Mouse (Mus musculus) MEL (cell line): ENCODE data around the gene Frem1. TPM values are rescaled to one million over a fixed set of nuclear protein-coding genes. Genes with fewer than 3 reads are reported as not detected.

Source experiments
- DNase-seq: peaks from one replicate; pipeline ENCODE4 v3.0.0; 2011; ENCODE audit warnings: low read depth, low spot score
- H3K27ac ChIP-seq: 2 replicates; pipeline ENCODE4 v1.5.1; 2012; ENCODE audit warnings: low read depth, mild to moderate bottlenecking, control low read depth, low read length, moderate library complexity; ENCODE audit not compliant: control insufficient read depth
- H3K27me3 ChIP-seq, 2 experiments: fragments of 150-350 bp in 1 of 2; sonication (generic) in 1 of 2; 2 replicates each; pipeline ENCODE4 v1.6.1; 2012; ENCODE audit warnings: low read length in 2 of 2, mild to moderate bottlenecking in 2 of 2, improper control_type of control experiment in 1 of 2, moderate library complexity in 1 of 2; ENCODE audit not compliant: insufficient read depth in 2 of 2, control insufficient read depth in 1 of 2
- H3K36me3 ChIP-seq, 2 experiments: 2 replicates each; pipeline ENCODE4 v1.6.1; 2012 to 2014; ENCODE audit warnings: low read length in 2 of 2, improper control_type of control experiment in 1 of 2, inconsistent platforms in 1 of 2, mild to moderate bottlenecking in 1 of 2; ENCODE audit not compliant: insufficient read depth in 2 of 2, control insufficient read depth in 1 of 2
- H3K4me1 ChIP-seq, 2 experiments: fragments of 150-350 bp in 1 of 2; sonication (generic) in 1 of 2; 2 replicates each; pipeline ENCODE4 v1.6.1; 2012; ENCODE audit warnings: low read length in 2 of 2, improper control_type of control experiment in 1 of 2, mild to moderate bottlenecking in 1 of 2; ENCODE audit not compliant: insufficient read depth in 2 of 2, control insufficient read depth in 1 of 2
- H3K4me3 ChIP-seq, 2 experiments: fragments of 150-350 bp in 1 of 2; sonication (generic) in 1 of 2; 2 replicates each; pipeline ENCODE4 v1.5.1; 2012; ENCODE audit warnings: low read depth in 2 of 2, low read length in 2 of 2, mild to moderate bottlenecking in 2 of 2, moderate library complexity in 2 of 2, control low read depth in 1 of 2, improper control_type of control experiment in 1 of 2; ENCODE audit not compliant: control insufficient read depth in 1 of 2, insufficient read depth in 1 of 2
- H3K79me2 ChIP-seq: 2 replicates; pipeline ENCODE4 v1.6.1; 2012; ENCODE audit warnings: mild to moderate bottlenecking, low read length, moderate library complexity; ENCODE audit not compliant: control insufficient read depth, poor library complexity, insufficient read depth
- H3K9ac ChIP-seq: 2 replicates; pipeline ENCODE4 v1.6.1; 2012; ENCODE audit warnings: low read depth, mild to moderate bottlenecking, control low read depth, low read length, moderate library complexity; ENCODE audit not compliant: control insufficient read depth, poor library complexity, severe bottlenecking
- H3K9me3 ChIP-seq: fragments of 150-350 bp; sonication (generic); replicated peaks from 2 replicates; pipeline ENCODE4 v1.6.1; 2012; ENCODE audit warnings: mild to moderate bottlenecking, low read length, improper control_type of control experiment, moderate library complexity; ENCODE audit not compliant: insufficient read depth
- E2F4 ChIP-seq: IDR thresholded peaks from 2 replicates; pipeline ENCODE4 v1.6.1; 2011; ENCODE audit warnings: low read depth, low read length, improper control_type of control experiment, borderline replicate concordance
- ELF1 ChIP-seq: IDR thresholded peaks from 2 replicates; pipeline ENCODE4 v1.6.1; 2014; ENCODE audit warnings: low read depth, mild to moderate bottlenecking, inconsistent platforms, low read length, improper control_type of control experiment, moderate library complexity
- ETS1 ChIP-seq: IDR thresholded peaks from 2 replicates; pipeline ENCODE4 v1.6.1; 2012; ENCODE audit warnings: low read depth, mild to moderate bottlenecking, inconsistent platforms, low read length, improper control_type of control experiment, moderate library complexity
- GABPA ChIP-seq: IDR thresholded peaks from 2 replicates; pipeline ENCODE4 v1.6.1; 2012; ENCODE audit warnings: low read depth, mild to moderate bottlenecking, inconsistent platforms, low read length, improper control_type of control experiment, moderate library complexity
- HCFC1 ChIP-seq: IDR thresholded peaks from 2 replicates; pipeline ENCODE4 v1.6.1; 2012; ENCODE audit warnings: low read depth, mild to moderate bottlenecking, inconsistent platforms, low read length, improper control_type of control experiment, moderate library complexity
- KAT2A ChIP-seq: conservative IDR thresholded peaks from 2 replicates; pipeline ENCODE4 v1.6.1; 2012; ENCODE audit warnings: low read depth, low read length, improper control_type of control experiment, inconsistent platforms
- MAZ ChIP-seq: IDR thresholded peaks from 2 replicates; pipeline ENCODE4 v1.6.1; 2012; ENCODE audit warnings: low read depth, mild to moderate bottlenecking, inconsistent platforms, low read length, improper control_type of control experiment
- MYC ChIP-seq: IDR thresholded peaks from 2 replicates; pipeline ENCODE4 v1.6.1; 2011; ENCODE audit warnings: low read depth, mild to moderate bottlenecking, low read length, improper control_type of control experiment, moderate library complexity
- NELFE ChIP-seq: IDR thresholded peaks from 2 replicates; pipeline ENCODE4 v1.6.1; 2011; ENCODE audit warnings: low read depth, low read length, improper control_type of control experiment
- NRF1 ChIP-seq: IDR thresholded peaks from 2 replicates; pipeline ENCODE4 v1.6.1; 2014; ENCODE audit warnings: low read depth, mild to moderate bottlenecking, inconsistent platforms, low read length, improper control_type of control experiment, moderate library complexity; ENCODE audit not compliant: poor library complexity, insufficient read depth, severe bottlenecking
- RCOR1 ChIP-seq: IDR thresholded peaks from 2 replicates; pipeline ENCODE4 v1.6.1; 2012; ENCODE audit warnings: low read depth, mild to moderate bottlenecking, inconsistent platforms, low read length, improper control_type of control experiment
- SMC3 ChIP-seq: IDR thresholded peaks from 2 replicates; pipeline ENCODE4 v1.6.1; 2011; ENCODE audit warnings: low read depth, low read length, improper control_type of control experiment
- TAL1 ChIP-seq: IDR thresholded peaks from 2 replicates; pipeline ENCODE4 v1.6.1; 2012; ENCODE audit warnings: mild to moderate bottlenecking, inconsistent platforms, low read length, moderate library complexity, mixed read lengths
- TCF12 ChIP-seq: IDR thresholded peaks from 2 replicates; pipeline ENCODE4 v1.6.1; 2014; ENCODE audit warnings: low read depth, mild to moderate bottlenecking, inconsistent platforms, low read length, improper control_type of control experiment, moderate library complexity
- USF1 ChIP-seq: IDR thresholded peaks from 2 replicates; pipeline ENCODE4 v1.6.1; 2014; ENCODE audit warnings: low read depth, mild to moderate bottlenecking, inconsistent platforms, low read length, improper control_type of control experiment, moderate library complexity
- ZC3H11A ChIP-seq: IDR thresholded peaks from 2 replicates; pipeline ENCODE4 v1.6.1; 2012; ENCODE audit warnings: low read depth, mild to moderate bottlenecking, inconsistent platforms, low read length, improper control_type of control experiment
- ZKSCAN1 ChIP-seq: IDR thresholded peaks from 2 replicates; pipeline ENCODE4 v1.6.1; 2012; ENCODE audit warnings: low read depth, mild to moderate bottlenecking, inconsistent platforms, low read length, improper control_type of control experiment, moderate library complexity
- polyA plus RNA-seq, 2 experiments: library from polyadenylated mRNA; stranded (reverse) in 1 of 2; unstranded in 1 of 2; fragments of >175 nt in 1 of 2; fragments of >200 nt in 1 of 2; gene quantifications; 2 replicates each; pipeline versions ENCODE4 v1.2.1 to v1.2.4; 2012; ENCODE audit warnings: low replicate concordance in 2 of 2, low read depth in 1 of 2; ENCODE audit not compliant: insufficient read length in 2 of 2, insufficient read depth in 1 of 2, missing spikeins in 1 of 2
- total RNA-seq: library from RNA; depleted of rRNA; stranded (reverse); fragments of 300-350 nt; gene quantifications from 2 replicates; pipeline ENCODE4 v1.2.3, GENCODE M21; 2012

Frem1 gene
- total and polyA plus RNA-seq, 3 experiments: not detected

DNA sequence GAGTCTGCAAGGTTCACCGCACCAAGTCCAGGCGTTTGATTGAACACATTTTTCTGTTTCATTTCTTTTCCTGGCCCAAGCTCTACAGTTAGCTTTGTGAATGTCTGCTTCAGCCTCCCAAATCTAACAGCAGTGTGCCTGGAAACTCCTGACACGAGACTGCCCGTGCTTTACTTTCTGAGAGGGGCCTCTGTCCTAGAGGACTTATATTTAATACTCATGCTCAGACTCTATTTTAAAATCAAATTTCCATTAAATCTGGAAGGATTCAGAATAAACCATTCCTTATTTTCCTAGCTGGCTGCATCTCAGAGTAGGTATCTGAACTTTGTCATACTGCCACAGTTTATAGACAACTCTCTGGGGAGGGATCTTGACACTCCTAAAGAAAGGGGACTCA is 161.6 kb downstream of the Frem1 start:
- no peak overlapping the region for H3K4me3 ChIP-seq
- no peak overlapping the region for H3K9ac ChIP-seq
- no peak for DNase-seq
- no peaks in the 10 kb centered on the region for H3K9me3 ChIP-seq
- no peaks in the 10 kb centered on the region for H3K27me3 ChIP-seq
- no peaks in the 10 kb centered on the region for H3K36me3 ChIP-seq
- no peak for TF ChIP-seq RCOR1
- TF ChIP-seq ZKSCAN1: no peak
- no peak for TF ChIP-seq GABPA
- TF ChIP-seq NRF1: no peak
- no peak for TF ChIP-seq KAT2A
- TF ChIP-seq MAZ: no peak
- no peak for TF ChIP-seq MYC
- H3K4me1 ChIP-seq: no peaks in the 10 kb centered on the region
- H3K79me2 ChIP-seq: no peaks in the 10 kb centered on the region
- H3K27ac ChIP-seq: no peak overlapping the region

DNA sequence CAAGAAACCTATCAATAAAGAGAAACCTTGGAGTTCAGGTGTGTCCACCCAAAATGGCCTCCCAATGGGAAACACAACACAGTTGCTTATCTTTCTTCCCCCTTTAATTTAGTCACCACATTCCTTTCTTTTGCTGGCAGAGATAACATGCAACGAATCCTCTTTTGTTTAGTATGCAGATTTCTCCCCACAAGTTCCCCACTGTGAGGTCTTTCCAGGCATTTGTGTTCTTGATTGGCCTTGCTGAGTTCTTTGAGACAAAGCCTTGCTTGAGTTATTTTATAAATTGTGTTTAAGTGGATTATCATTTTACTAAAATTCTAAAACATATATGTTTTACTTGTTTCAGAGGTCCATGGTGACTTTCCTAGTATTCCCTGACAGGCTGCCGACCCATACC is 166.0 kb downstream of the Frem1 start:
- H3K36me3 ChIP-seq: no peaks in the 10 kb centered on the region
- H3K27ac ChIP-seq: no peak overlapping the region
- DNase-seq: no peak
- H3K4me1 ChIP-seq: no peaks in the 10 kb centered on the region
- no peaks in the 10 kb centered on the region for H3K79me2 ChIP-seq
- H3K4me3 ChIP-seq: no peak overlapping the region
- TF ChIP-seq ETS1 (no peak), NRF1 (no peak), TCF12 (no peak), NELFE (no peak), USF1 (no peak), SMC3 (no peak), ZC3H11A (no peak), E2F4 (no peak)
- H3K9ac ChIP-seq: no peak overlapping the region
- H3K9me3 ChIP-seq: no peaks in the 10 kb centered on the region
- H3K27me3 ChIP-seq: no peaks in the 10 kb centered on the region

DNA sequence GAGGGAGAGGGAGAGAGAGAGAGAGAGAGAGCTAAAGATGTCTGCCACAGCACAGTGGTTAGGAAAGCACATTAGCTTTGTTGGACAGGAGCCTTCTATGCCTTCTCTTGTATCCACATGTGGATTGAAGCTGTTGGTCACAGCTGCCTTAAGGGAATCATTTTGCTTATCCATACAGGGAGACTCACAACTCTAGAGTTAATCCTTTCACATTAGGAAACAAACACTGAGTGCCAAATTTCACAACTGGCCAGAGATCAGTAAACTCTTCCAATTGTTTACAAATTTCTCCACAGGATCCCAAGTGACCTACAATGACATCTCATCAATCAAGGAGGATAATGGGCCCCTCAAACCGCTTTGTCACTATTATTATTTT is 166.6 kb downstream of the Frem1 start:
- no peak overlapping the region for H3K4me3 ChIP-seq
- TF ChIP-seq NELFE: no peak
- TF ChIP-seq HCFC1: no peak
- TF ChIP-seq ELF1: no peak
- no peak for TF ChIP-seq TAL1
- TF ChIP-seq, all 39 proteins: peak for 0
- Histone ChIP-seq H3K79me2 (no peaks in the 10 kb centered on the region), H3K9me3 (no peaks in the 10 kb centered on the region), H3K27me3 (no peaks in the 10 kb centered on the region), H3K27ac (no peak overlapping the region), H3K9ac (no peak overlapping the region), H3K36me3 (no peaks in the 10 kb centered on the region), H3K4me1 (no peaks in the 10 kb centered on the region)
- no peak for DNase-seq
